Mouse (Mus musculus) liver, adult 2 months (tissue): ENCODE measurements around the gene Opn4. TPM values are rescaled to one million over a fixed set of nuclear protein-coding genes. Genes with fewer than 3 reads are reported as not detected.

Experiments
- DNase-seq: peaks from one replicate; pipeline ENCODE4 v3.0.0-alpha.2; 2011; ENCODE audit warnings: low read depth, low spot score; ENCODE audit errors: extremely low read depth
- H3K27ac ChIP-seq: fragments of 200-500 bp; replicated peaks from 2 replicates; pipeline ENCODE4 v1.5.1; 2012; ENCODE audit warnings: low read depth, mild to moderate bottlenecking, control low read depth, inconsistent platforms, low read length; ENCODE audit not compliant: insufficient read depth
- H3K27me3 ChIP-seq: fragments of 200-500 bp; 2 replicates; pipeline ENCODE4 v1.6.1; 2012; ENCODE audit warnings: mild to moderate bottlenecking, moderate library complexity, low read length, inconsistent platforms; ENCODE audit not compliant: control insufficient read depth, insufficient read depth
- H3K36me3 ChIP-seq: fragments of 200-500 bp; 2 replicates; pipeline ENCODE4 v1.6.1; 2012; ENCODE audit warnings: low read length, inconsistent platforms; ENCODE audit not compliant: control insufficient read depth, insufficient read depth
- H3K4me1 ChIP-seq: fragments of 200-500 bp; 2 replicates; pipeline ENCODE4 v1.6.1; 2011; ENCODE audit warnings: low read length; ENCODE audit not compliant: control insufficient read depth, insufficient read depth
- H3K4me3 ChIP-seq: fragments of 200-500 bp; 2 replicates; pipeline ENCODE4 v1.5.1; 2011; ENCODE audit warnings: low read depth, mild to moderate bottlenecking, control low read depth, low read length, moderate library complexity; ENCODE audit not compliant: insufficient read depth
- H3K79me2 ChIP-seq: fragments of 200-500 bp; 2 replicates; pipeline ENCODE4 v1.6.1; 2012; ENCODE audit warnings: inconsistent platforms, mild to moderate bottlenecking, low read length, moderate library complexity; ENCODE audit not compliant: control insufficient read depth, insufficient read depth
- H3K9ac ChIP-seq: fragments of 200-500 bp; 2 replicates; pipeline ENCODE4 v1.6.1; 2012; ENCODE audit warnings: low read depth, mild to moderate bottlenecking, control low read depth, inconsistent platforms, low read length
- CTCF ChIP-seq: fragments of 200-500 bp; IDR thresholded peaks from 2 replicates; pipeline ENCODE4 v1.5.1; 2011; ENCODE audit warnings: low read depth, low read length, control low read depth
- POLR2A ChIP-seq: fragments of 200-500 bp; IDR thresholded peaks from 2 replicates; pipeline ENCODE4 v1.6.1; 2011; ENCODE audit warnings: low read length, control low read depth; ENCODE audit not compliant: insufficient read depth; ENCODE audit errors: extremely low read depth
- WGBS: fragments of 180-500 bp; shearing (Covaris S2); methylation state at CpG from one replicate; pipeline ENCODE4 v1.1.7; 2018; 5-methylcytosine and 5-hydroxymethylcytosine counted together
- polyA plus RNA-seq: library from polyadenylated mRNA; depleted of rRNA; stranded (reverse); fragments of >200 nt; gene quantifications from 2 replicates; pipeline ENCODE4 v1.2.3, GENCODE M21; 2012
- total RNA-seq: library from RNA; depleted of rRNA; stranded (reverse); fragments of >200 nt; gene quantifications from 2 replicates; pipeline ENCODE4 v1.2.3, GENCODE M21; 2014

Gene Opn4
- total and polyA plus RNA-seq, 2 experiments, result not detected

GRCm38 (mm10) chr14:34626824-34627223, 26.9 kb upstream of the Opn4 start:
- Histone ChIP-seq H3K4me1 (peaks cover 3% of the 10 kb centered on the region; the same call in 1 of the 2 replicates), H3K4me3 (no peak overlapping the region), H3K27ac (no peak overlapping the region), H3K79me2 (no peaks in the 10 kb centered on the region), H3K27me3 (no peaks in the 10 kb centered on the region), H3K9ac (no peak overlapping the region), H3K36me3 (no peaks in the 10 kb centered on the region)
- DNase-seq, result peak; percentile 77
- TF ChIP-seq POLR2A (no peak), CTCF (no peak)
- 59% methylated on average over 7 of the region's 7 CpGs for WGBS

- TF ChIP-seq POLR2A (no peak), CTCF (no peak)
- DNase-seq, result no peak
- H3K79me2 ChIP-seq, result no peaks in the 10 kb centered on the region
- no peaks in the 10 kb centered on the region for H3K27me3 ChIP-seq
- H3K4me3 ChIP-seq, result no peak overlapping the region
- WGBS, result 67% methylated on average over 16 of the region's 16 CpGs
- peaks cover 8% of the 10 kb centered on the region for H3K4me1 ChIP-seq
- H3K27ac ChIP-seq, result no peak overlapping the region
- H3K9ac ChIP-seq, result no peak overlapping the region
- no peaks in the 10 kb centered on the region for H3K36me3 ChIP-seq
Measured at GRCm38 (mm10) chr14:34623531-34624210, 23.7 kb upstream of the Opn4 start.

GRCm38 (mm10) chr14:34623074-34623473, 23.1 kb upstream of the Opn4 start:
- H3K27ac ChIP-seq, result no peak overlapping the region
- WGBS, result 87% methylated on average over 5 of the region's 5 CpGs

GRCm38 (mm10) chr14:34620611-34621376, 20.9 kb upstream of the Opn4 start:
- H3K36me3 ChIP-seq, result no peaks in the 10 kb centered on the region
- H3K27me3 ChIP-seq, result no peaks in the 10 kb centered on the region
- DNase-seq, result peak; percentile 99
- H3K9ac ChIP-seq, result no peak overlapping the region
- H3K79me2 ChIP-seq, result no peaks in the 10 kb centered on the region
- H3K4me1 ChIP-seq, result peaks cover 6% of the 10 kb centered on the region
- WGBS, result 16% methylated on average over 10 of the region's 10 CpGs
- peak overlapping the region; percentile 52 for H3K27ac ChIP-seq
- TF ChIP-seq CTCF (peak; percentile 83), POLR2A (no peak)
- H3K4me3 ChIP-seq, result no peak overlapping the region

More at GRCm38 (mm10) chr14:34623074-34623473, 23.1 kb upstream of the Opn4 start:
- H3K79me2 ChIP-seq, result no peaks in the 10 kb centered on the region
- peaks cover 9% of the 10 kb centered on the region for H3K4me1 ChIP-seq
- H3K9ac ChIP-seq, result no peak overlapping the region
- no peaks in the 10 kb centered on the region for H3K36me3 ChIP-seq
- DNase-seq, result no peak
- TF ChIP-seq CTCF, result no peak
- no peak for TF ChIP-seq POLR2A
- no peak overlapping the region for H3K4me3 ChIP-seq
- no peaks in the 10 kb centered on the region for H3K27me3 ChIP-seq

GRCm38 (mm10) chr14:34618808-34619207, 18.9 kb upstream of the Opn4 start:
- Histone ChIP-seq H3K79me2 (no peaks in the 10 kb centered on the region), H3K36me3 (no peaks in the 10 kb centered on the region), H3K4me3 (no peak overlapping the region), H3K27me3 (no peaks in the 10 kb centered on the region), H3K27ac (peak overlapping the region; percentile 6), H3K4me1 (peaks cover 6% of the 10 kb centered on the region), H3K9ac (peak overlapping the region; percentile 51)
- 20% methylated on average over 9 of the region's 9 CpGs for WGBS
- TF ChIP-seq POLR2A (no peak), CTCF (no peak)
- peak; percentile 94 for DNase-seq
